Mouse (Mus musculus) testis, adult 2 months (tissue): ENCODE data around the gene Prdx5. TPM values are rescaled to one million over a fixed set of nuclear protein-coding genes. Genes with fewer than 3 reads are reported as not detected.

Source experiments
- H3K27ac ChIP-seq: fragments of 200-500 bp; 2 replicates; pipeline ENCODE4 v1.5.1; 2012; ENCODE audit warnings: low read depth, low read length; ENCODE audit not compliant: control insufficient read depth, insufficient read depth
- H3K27me3 ChIP-seq: fragments of 200-500 bp; 2 replicates; pipeline ENCODE4 v1.6.1; 2012; ENCODE audit warnings: mild to moderate bottlenecking, low read length, moderate library complexity; ENCODE audit not compliant: control insufficient read depth, insufficient read depth
- H3K36me3 ChIP-seq: fragments of 200-500 bp; 2 replicates; pipeline ENCODE4 v1.6.1; 2012; ENCODE audit warnings: mild to moderate bottlenecking, low read length; ENCODE audit not compliant: control insufficient read depth, insufficient read depth
- H3K4me1 ChIP-seq: fragments of 200-500 bp; 2 replicates; pipeline ENCODE4 v1.6.1; 2012; ENCODE audit warnings: low read length; ENCODE audit not compliant: control insufficient read depth, insufficient read depth
- H3K4me3 ChIP-seq: fragments of 200-500 bp; 2 replicates; pipeline ENCODE4 v1.5.1; 2012; ENCODE audit warnings: low read depth, mild to moderate bottlenecking, low read length, moderate library complexity, mixed read lengths; ENCODE audit not compliant: control insufficient read depth
- CTCF ChIP-seq: fragments of 200-500 bp; IDR thresholded peaks from 2 replicates; pipeline ENCODE4 v1.5.1; 2012; ENCODE audit warnings: low read depth, mild to moderate bottlenecking, inconsistent platforms, low read length, moderate library complexity; ENCODE audit not compliant: control insufficient read depth, insufficient read depth, insufficient replicate concordance
- POLR2A ChIP-seq: fragments of 200-500 bp; IDR thresholded peaks from 2 replicates; pipeline ENCODE4 v1.6.1; 2012; ENCODE audit warnings: low read depth, mild to moderate bottlenecking, inconsistent platforms, low read length, moderate library complexity; ENCODE audit not compliant: control insufficient read depth
- polyA plus RNA-seq: library from polyadenylated mRNA; depleted of rRNA; stranded (reverse); fragments of >200 nt; gene quantifications from 2 replicates; pipeline ENCODE4 v1.2.3, GENCODE M21; 2012

Gene Prdx5
- polyA plus RNA-seq, 1 experiment, result 120 TPM

DNA sequence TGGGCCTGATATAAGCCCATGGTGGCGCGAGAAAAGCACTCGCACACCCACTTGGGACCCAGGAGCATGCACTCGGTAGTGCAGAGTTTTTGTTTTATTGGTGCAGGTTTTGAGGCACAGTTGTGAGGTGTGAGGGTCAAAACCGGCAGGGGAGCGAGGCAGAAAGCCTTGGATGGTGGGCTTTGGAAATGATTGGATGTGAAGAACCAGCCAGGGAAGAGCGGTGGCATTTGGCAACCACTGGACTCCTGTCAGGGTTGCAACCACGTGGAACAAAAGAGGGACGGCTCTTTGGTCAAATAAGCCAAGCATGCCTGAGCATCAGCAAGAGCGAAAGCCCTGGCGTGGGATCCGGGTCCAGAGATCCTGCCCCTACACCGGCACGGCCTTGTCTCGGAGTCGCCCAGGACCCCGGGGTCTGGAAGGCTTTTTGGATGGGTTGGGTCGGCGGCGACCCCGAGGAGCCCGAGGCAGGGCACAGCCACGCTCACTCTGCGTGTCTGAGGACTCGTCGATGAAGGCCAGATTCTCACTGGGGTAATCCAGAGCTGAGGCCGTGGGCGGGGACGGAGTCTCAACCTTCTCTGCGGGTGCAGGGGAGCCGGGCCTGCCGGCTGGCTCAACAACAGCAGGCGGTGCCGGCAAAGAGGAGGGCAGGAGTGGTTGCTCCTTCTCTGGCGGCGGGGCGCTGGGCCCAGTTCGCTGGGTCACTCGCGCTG, 15.9 kb upstream of the Prdx5 start:
- no peak overlapping the region for H3K27ac ChIP-seq
- H3K4me3 ChIP-seq, result peak overlapping the region; percentile 85
- H3K27me3 ChIP-seq, result no peaks in the 10 kb centered on the region
- peaks cover 41% of the 10 kb centered on the region for H3K4me1 ChIP-seq
- TF ChIP-seq CTCF, result no peak
- no peak for TF ChIP-seq POLR2A
- no peaks in the 10 kb centered on the region for H3K36me3 ChIP-seq

DNA sequence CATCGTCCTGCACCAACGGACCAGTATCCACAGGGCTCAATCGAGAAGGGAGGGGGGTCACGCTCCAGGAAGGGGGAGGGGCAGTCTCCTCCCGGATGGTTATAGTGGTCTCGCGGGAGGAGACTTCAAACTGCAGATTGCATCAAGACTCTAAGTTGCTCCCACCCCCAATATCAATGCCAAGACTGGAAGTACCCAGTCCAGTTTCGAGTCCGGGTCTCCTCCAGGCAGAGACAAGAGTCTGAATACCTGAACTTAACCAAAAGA, 15.3 kb upstream of the Prdx5 start, which contains the start of gene Catsperz:
Gene Catsperz (minus strand): TSS at position 74 of the 267 bp plus-strand sequence.
- Histone ChIP-seq H3K4me1 (peaks cover 45% of the 10 kb centered on the region), H3K27me3 (no peaks in the 10 kb centered on the region)
- TF ChIP-seq CTCF, result no peak
- peak; percentile 69; the same call in 1 of the 2 replicates for TF ChIP-seq POLR2A

DNA sequence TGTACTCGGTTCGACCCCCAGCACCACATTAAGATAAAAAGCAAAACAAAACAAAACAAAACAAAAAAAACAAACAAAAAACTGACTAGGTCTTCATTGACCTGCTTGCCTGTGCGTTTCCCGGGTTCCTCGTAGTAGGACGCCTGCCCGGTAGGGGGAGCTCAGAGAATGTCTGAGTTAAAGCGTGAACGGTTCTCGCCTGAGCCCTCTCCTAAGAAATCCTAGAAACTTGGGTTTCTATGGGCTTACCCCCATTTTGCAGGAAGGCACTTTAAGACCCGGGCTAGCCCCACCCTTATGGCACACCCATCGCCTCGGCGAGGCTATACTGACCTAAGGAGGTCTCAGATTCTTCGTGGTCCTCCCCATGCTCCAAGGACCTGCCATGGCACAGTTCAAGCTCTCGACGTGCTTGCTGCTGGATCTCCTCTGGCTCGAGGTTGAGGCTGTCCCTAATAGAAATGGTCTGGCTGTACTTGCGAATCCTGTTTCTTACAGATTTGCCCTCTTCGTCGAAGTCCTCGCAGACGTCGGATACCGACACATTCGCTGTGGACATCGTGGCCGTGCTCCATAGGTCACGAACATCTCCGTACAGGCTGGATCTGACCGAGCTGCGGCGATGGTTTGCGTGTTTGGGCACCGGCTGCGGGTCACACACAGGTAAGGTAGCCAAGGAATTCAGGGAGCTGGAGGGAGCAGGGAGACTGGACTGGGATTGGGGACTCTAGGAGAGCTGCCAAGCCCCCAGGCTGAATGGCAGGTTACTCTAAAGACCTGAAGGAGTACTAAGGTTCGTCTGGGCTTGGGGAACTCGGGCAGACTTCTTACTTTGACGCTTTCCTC, 14.8 kb upstream of the Prdx5 start:
- Histone ChIP-seq H3K36me3 (no peaks in the 10 kb centered on the region), H3K4me3 (peak overlapping the region; percentile 85), H3K4me1 (peaks cover 50% of the 10 kb centered on the region), H3K27ac (peak overlapping the region; percentile 61), H3K27me3 (no peaks in the 10 kb centered on the region)
- TF ChIP-seq CTCF (peak; percentile 48; the same call in 1 of the 2 replicates), POLR2A (no peak)

More for the DNA sequence above, 15.3 kb upstream of the Prdx5 start, which contains the start of gene Catsperz:
- no peaks in the 10 kb centered on the region for H3K36me3 ChIP-seq
- H3K4me3 ChIP-seq, result peak within 1 kb of the TSS; percentile 85
- peak within 1 kb of the TSS; percentile 61 for H3K27ac ChIP-seq

DNA sequence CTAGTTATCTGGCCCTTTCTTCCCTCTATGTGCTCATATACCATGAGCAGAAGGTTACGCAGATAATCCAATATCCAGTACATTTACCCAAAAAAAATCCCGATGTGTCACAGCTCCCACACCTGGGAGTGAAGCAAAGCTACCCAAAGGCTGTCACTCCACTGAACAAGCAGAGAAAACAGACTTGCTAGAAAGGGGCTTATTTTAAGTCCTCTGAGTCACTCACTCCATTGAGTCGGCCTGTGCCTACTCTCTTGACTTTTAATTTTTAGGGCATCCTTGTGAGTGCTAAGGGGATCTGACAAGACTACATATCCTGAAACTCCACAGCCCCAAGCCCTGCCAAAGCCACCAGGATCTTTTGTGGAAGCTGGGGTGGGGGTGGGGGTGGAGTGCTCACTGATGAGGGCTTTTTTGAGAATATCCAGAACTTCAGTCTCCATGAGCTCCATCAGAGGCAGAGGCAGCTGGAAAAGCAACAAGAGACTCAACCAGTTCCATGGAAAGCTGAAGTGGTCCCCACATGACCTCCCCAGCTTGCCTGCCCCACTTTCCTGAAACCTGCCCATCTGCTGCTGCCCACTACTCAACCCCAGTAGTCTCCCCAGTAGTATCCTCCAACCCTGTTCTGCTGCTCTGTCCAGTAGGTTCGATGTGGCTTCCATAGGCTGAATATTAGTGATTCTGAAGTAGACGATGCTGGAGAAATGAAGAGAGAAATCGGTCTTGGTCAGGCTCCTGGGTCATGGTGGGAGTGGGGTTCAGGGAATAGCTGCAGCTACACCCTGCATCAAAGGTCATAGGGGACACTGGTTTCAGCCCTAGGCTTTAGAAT, 13.2 kb upstream of the Prdx5 start:
- H3K27me3 ChIP-seq, result no peaks in the 10 kb centered on the region
- H3K4me1 ChIP-seq, result peaks cover 50% of the 10 kb centered on the region
- no peak; the same call in 1 of the 2 replicates for TF ChIP-seq POLR2A
- no peak for TF ChIP-seq CTCF
- H3K27ac ChIP-seq, result no peak overlapping the region
- H3K4me3 ChIP-seq, result 0 out of 2 replicates have a peak overlapping the region, but pooled peaks have one; percentile 3
- no peaks in the 10 kb centered on the region for H3K36me3 ChIP-seq

DNA sequence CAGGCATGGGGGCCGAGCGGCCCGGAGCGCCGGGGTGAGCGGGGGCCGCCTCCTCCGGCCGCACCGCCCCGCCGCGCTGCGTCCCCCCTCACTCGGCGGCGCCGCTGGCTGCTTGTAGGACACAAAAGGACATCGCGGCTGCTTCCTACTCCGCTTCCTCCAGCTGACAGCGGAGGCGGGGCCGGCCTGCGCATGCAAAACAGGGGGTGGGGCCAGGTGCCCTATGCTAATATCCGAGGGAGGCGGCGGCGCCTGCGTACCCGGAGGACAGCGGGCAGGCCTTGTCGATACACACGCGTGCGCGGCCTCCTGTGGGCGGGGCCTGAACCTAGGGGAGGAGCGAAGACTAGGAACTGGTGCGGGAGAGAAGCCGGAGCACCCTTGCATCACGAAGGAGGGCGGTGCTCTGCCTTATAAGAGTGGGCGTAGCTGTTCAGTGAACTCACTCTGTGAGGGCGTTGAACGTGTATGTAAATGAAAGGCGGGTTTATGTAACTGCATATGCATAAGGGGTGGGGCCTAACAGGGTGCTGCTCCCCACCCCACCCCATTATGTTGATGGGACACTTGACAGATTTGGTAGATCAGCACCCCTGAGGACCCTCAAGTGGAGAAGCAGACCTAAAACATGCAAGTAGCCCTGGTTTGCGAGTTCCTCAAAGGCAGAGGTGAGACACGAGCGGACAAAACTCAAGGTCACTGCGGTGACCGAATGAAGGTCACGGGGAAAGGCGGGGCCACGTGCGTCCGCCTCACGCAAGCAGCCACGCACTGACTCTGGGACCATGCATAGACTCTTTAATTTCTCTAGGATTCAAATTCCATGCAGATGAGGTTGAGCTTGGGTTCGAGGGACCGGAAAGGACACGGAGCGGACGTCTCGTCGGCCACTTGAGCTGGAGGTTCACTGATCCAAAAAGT, 12.0 kb upstream of the Prdx5 start, which contains the start of gene Esrra:
Gene Esrra (minus strand): TSS at position 167 of the 921 bp plus-strand sequence.
- peak within 1 kb of the TSS; percentile 51 for H3K27ac ChIP-seq
- H3K4me3 ChIP-seq, result peak within 1 kb of the TSS; percentile 83
- peaks cover 40% of the 10 kb centered on the region for H3K4me1 ChIP-seq
- TF ChIP-seq POLR2A, result peak; percentile 74
- no peak for TF ChIP-seq CTCF
- no peaks in the 10 kb centered on the region for H3K36me3 ChIP-seq
- H3K27me3 ChIP-seq, result no peaks in the 10 kb centered on the region

DNA sequence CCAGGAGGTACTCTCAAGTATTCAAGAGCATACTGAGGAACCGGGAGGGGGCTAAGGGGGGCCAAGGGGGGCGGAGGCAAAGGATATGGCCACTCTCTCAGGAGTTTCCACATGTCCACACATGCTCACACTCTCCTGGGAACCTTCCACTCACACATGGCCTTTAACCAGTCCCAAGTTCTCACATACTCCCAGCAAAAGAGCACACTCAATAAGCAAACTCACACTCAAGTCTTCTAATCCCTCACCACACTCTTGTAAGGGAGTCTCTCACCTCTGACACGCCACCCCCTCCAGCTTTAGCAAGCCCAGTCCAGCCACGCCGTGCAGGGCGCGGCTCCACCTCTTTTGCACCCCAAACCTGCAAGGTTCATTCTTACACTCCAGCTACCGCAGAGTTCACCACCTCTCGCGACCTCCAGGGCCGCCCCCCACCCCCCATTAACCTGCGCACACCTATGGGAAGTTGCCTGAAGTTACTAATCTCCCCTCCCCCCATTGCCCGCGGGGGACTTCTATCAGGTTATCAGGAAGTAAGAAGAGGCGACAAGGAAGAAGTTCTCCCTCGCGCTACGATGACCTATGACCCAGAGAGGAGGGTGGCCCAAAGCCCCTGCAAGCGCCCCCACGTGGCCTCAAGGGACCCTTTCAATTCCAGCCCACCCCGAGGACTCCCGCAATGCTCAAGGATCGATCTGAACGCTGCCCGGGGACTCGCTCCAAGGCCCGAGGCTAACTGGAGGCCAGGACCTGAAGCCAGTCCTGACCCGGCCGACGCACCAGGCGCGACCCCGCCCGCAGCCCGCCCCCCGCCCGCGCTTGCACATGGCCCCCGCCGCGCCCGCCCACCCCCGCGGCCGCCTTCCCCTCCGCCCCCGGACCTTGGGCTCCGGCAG, 11.1 kb upstream of the Prdx5 start:
- peaks cover 1% of the 10 kb centered on the region; the same call in 1 of the 2 replicates for H3K36me3 ChIP-seq
- H3K27me3 ChIP-seq, result no peaks in the 10 kb centered on the region
- peak overlapping the region; percentile 82 for H3K27ac ChIP-seq
- no peak for TF ChIP-seq CTCF
- TF ChIP-seq POLR2A, result no peak
- H3K4me3 ChIP-seq, result peak overlapping the region; percentile 83
- peaks cover 33% of the 10 kb centered on the region for H3K4me1 ChIP-seq
